10 mouse cellular contexts compared by ENCODE assay signal in genomic region chr1:38222160-38222559, GRCm38 (mm10).
DNase-seq lines count a peak whose midpoint lies in the region; ATAC-seq and TF ChIP-seq lines count a peak whose summit lies in the region.
"Had no signal": no experiment of that assay in that cellular context is flagged by ENCODE, and none has a peak within 500 bp of the region (broad histone marks: within the 10 kb centered on the region; RNA-seq: fewer than 3 reads in every experiment).

No protein-coding gene starts in this region.

- no peaks in the 10 kb centered on the region for H3K27me3 ChIP-seq in heart, embryonic 11.5 days (ENCODE audit: control insufficient read depth, insufficient read depth, low read length)
- H3K27me3 ChIP-seq in stomach, embryonic 15.5 days (replicated peaks): no peaks in the 10 kb centered on the region
- no peaks in the 10 kb centered on the region for H3K27me3 ChIP-seq in stomach, postnatal 0 days (ENCODE audit: control insufficient read depth, insufficient read depth, low read length)
- no peaks in the 10 kb centered on the region for H3K27me3 ChIP-seq in stomach, embryonic 16.5 days (ENCODE audit: control insufficient read depth, insufficient read depth, low read length)
- no peaks in the 10 kb centered on the region for H3K27me3 ChIP-seq in liver, embryonic 11.5 days (replicated peaks; ENCODE audit: control insufficient read depth, insufficient read depth, low read length)

- TF ChIP-seq CTCF in stomach, postnatal 0 days (IDR thresholded peaks at IDR 0.05; ENCODE audit: low read depth): no peak

- WGBS in heart, embryonic 11.5 days (ENCODE audit: insufficient replicate concordance): 82% methylated on average over 1 of the region's 1 CpGs
- WGBS in stomach, embryonic 15.5 days: 83% methylated on average over 1 of the region's 1 CpGs
- WGBS in stomach, postnatal 0 days: 56% methylated on average over 1 of the region's 1 CpGs
- 71% methylated on average over 1 of the region's 1 CpGs for WGBS in stomach, embryonic 16.5 days
- WGBS in liver, embryonic 11.5 days: 81% methylated on average over 1 of the region's 1 CpGs

- H3K36me3 ChIP-seq in heart, embryonic 11.5 days (ENCODE audit: control insufficient read depth, insufficient read depth, low read length): no peaks in the 10 kb centered on the region
- H3K36me3 ChIP-seq in stomach, embryonic 15.5 days: 0 out of 2 replicates have a peak, but pooled peaks cover 4% of the 10 kb centered on the region
- H3K36me3 ChIP-seq in stomach, postnatal 0 days (ENCODE audit: control insufficient read depth, insufficient read depth, low read length): no peaks in the 10 kb centered on the region
- no peaks in the 10 kb centered on the region for H3K36me3 ChIP-seq in stomach, embryonic 16.5 days (ENCODE audit: control insufficient read depth, insufficient read depth, low read length)
- no peaks in the 10 kb centered on the region; the same call in 1 of the 2 replicates for H3K36me3 ChIP-seq in liver, embryonic 11.5 days (ENCODE audit: control insufficient read depth, insufficient read depth, low read length)

- H3K27ac ChIP-seq in heart, embryonic 11.5 days (ENCODE audit: low read depth, low read length): no peak overlapping the region
- H3K27ac ChIP-seq in stomach, embryonic 15.5 days: no peak overlapping the region
- H3K27ac ChIP-seq in stomach, postnatal 0 days (replicated peaks): no peak overlapping the region
- no peak overlapping the region for H3K27ac ChIP-seq in stomach, embryonic 16.5 days (ENCODE audit: low read length)
- H3K27ac ChIP-seq in liver, embryonic 11.5 days (ENCODE audit: low read depth, low read length): no peak overlapping the region
- H3K27ac ChIP-seq: liver, embryonic 14.5 days had no signal

- H3K4me3 ChIP-seq in heart, embryonic 11.5 days (ENCODE audit: low read depth, low read length): no peak overlapping the region
- H3K4me3 ChIP-seq in stomach, embryonic 15.5 days (replicated peaks): no peak overlapping the region
- H3K4me3 ChIP-seq in stomach, postnatal 0 days (ENCODE audit: low read depth, low read length): no peak overlapping the region
- no peak overlapping the region for H3K4me3 ChIP-seq in stomach, embryonic 16.5 days (replicated peaks; ENCODE audit: low read length)
- H3K4me3 ChIP-seq in liver, embryonic 11.5 days (ENCODE audit: low read depth, low read length): no peak overlapping the region

- ATAC-seq in heart, embryonic 11.5 days (replicated peaks; ENCODE audit: insufficient number of reproducible peaks, low FRiP score, low TSS enrichment): no peak
- peak; percentile 35; the same call in 1 of the 2 replicates for ATAC-seq in stomach, embryonic 15.5 days (ENCODE audit: insufficient read depth, low FRiP score, low read depth)
- ATAC-seq in stomach, postnatal 0 days (ENCODE audit: low FRiP score, low TSS enrichment): no peak
- ATAC-seq in stomach, embryonic 16.5 days (ENCODE audit: insufficient read depth, low FRiP score): peak; percentile 40; the same call in 1 of the 2 replicates
- ATAC-seq in liver, embryonic 11.5 days (replicated peaks; ENCODE audit: low FRiP score): no peak

- H3K4me1 ChIP-seq in heart, embryonic 11.5 days (ENCODE audit: control insufficient read depth, insufficient read depth, low read length): 0 out of 2 replicates have a peak, but pooled peaks cover 3% of the 10 kb centered on the region
- H3K4me1 ChIP-seq in stomach, embryonic 15.5 days: peaks cover 4% of the 10 kb centered on the region
- no peaks in the 10 kb centered on the region for H3K4me1 ChIP-seq in stomach, postnatal 0 days (replicated peaks; ENCODE audit: control insufficient read depth, insufficient read depth)
- no peaks in the 10 kb centered on the region for H3K4me1 ChIP-seq in stomach, embryonic 16.5 days (ENCODE audit: control insufficient read depth, insufficient read depth, low read length)
- H3K4me1 ChIP-seq in liver, embryonic 11.5 days (replicated peaks; ENCODE audit: control insufficient read depth, insufficient read depth, low read length): no peaks in the 10 kb centered on the region

- no peak overlapping the region for H3K4me2 ChIP-seq in heart, embryonic 11.5 days
- H3K4me2 ChIP-seq in stomach, embryonic 15.5 days: no peak overlapping the region
- no peak overlapping the region for H3K4me2 ChIP-seq in stomach, postnatal 0 days (replicated peaks; ENCODE audit: low read depth)
- no peak overlapping the region for H3K4me2 ChIP-seq in stomach, embryonic 16.5 days (ENCODE audit: low read depth, low read length)
- no peak overlapping the region for H3K4me2 ChIP-seq in liver, embryonic 11.5 days

- no peak for TF ChIP-seq EP300 in stomach, postnatal 0 days (optimal IDR thresholded peaks at IDR 0.05)

- H3K9me3 ChIP-seq in heart, embryonic 11.5 days (replicated peaks; ENCODE audit: control insufficient read depth, low read length): peaks cover 9% of the 10 kb centered on the region; the same call in 1 of the 2 replicates
- H3K9me3 ChIP-seq in stomach, embryonic 15.5 days: no peaks in the 10 kb centered on the region
- H3K9me3 ChIP-seq in stomach, postnatal 0 days (ENCODE audit: control insufficient read depth, low read length): no peaks in the 10 kb centered on the region
- H3K9me3 ChIP-seq in stomach, embryonic 16.5 days (replicated peaks; ENCODE audit: control insufficient read depth, low read length): peaks cover 16% of the 10 kb centered on the region
- peaks cover 6% of the 10 kb centered on the region; the same call in 1 of the 2 replicates for H3K9me3 ChIP-seq in liver, embryonic 11.5 days (ENCODE audit: control insufficient read depth, low read length)

- H3K9ac ChIP-seq in heart, embryonic 11.5 days (ENCODE audit: low read depth, low read length): no peak overlapping the region
- no peak overlapping the region for H3K9ac ChIP-seq in stomach, embryonic 15.5 days
- no peak overlapping the region for H3K9ac ChIP-seq in stomach, postnatal 0 days (ENCODE audit: low read length)
- no peak overlapping the region for H3K9ac ChIP-seq in stomach, embryonic 16.5 days (ENCODE audit: low read length)
- no peak overlapping the region for H3K9ac ChIP-seq in liver, embryonic 11.5 days (ENCODE audit: low read depth, low read length)
- H3K9ac ChIP-seq: liver, embryonic 14.5 days had no signal

- DNase-seq in heart, adult 18-20 months: peak; percentile 40 to 55
- no peak for DNase-seq in stomach, postnatal 0 days (ENCODE audit: low spot score)
- DNase-seq in kidney, adult 9 months: peak; percentile 13
- DNase-seq in liver, embryonic 11.5 days (ENCODE audit: low spot score): no peak
- no peak for DNase-seq in cerebellum, adult 9-11 months
- DNase-seq: thymus, postnatal 14 days had no signal

Comparison
In these comparisons a context has a peak if more than half of its experiments do, and no peak if none do; other contexts are left out.
1. ATAC-seq: peak in stomach, embryonic 15.5 days (single experiment) and stomach, embryonic 16.5 days (single experiment); none in heart, embryonic 11.5 days (single experiment), stomach, postnatal 0 days (single experiment) and liver, embryonic 11.5 days (single experiment).
2. DNase-seq: peak in heart, adult 18-20 months (2 of 2) and kidney, adult 9 months (single experiment); none in stomach, postnatal 0 days (single experiment), liver, embryonic 11.5 days (single experiment) and cerebellum, adult 9-11 months (single experiment).